Mouse (Mus musculus) MEL-GATA-1-ER (cell line): ENCODE results near the gene Eif2b3.

ENCODE experiments used
- DNase-seq: peaks from one replicate; pipeline ENCODE4 v3.0.0-alpha.2; 2012; ENCODE audit warnings: low read depth; ENCODE audit errors: extremely low read depth

Eif2b3 gene

GRCm38 (mm10) chr4:117019206-117020134, at the start of gene Eif2b3:
Gene Eif2b3, plus strand, starts transcription at chr4:117019402.
- DNase-seq, result peak; percentile 84

GRCm38 (mm10) chr4:116976503-116976902, 42.7 kb upstream of the Eif2b3 start:
- DNase-seq, result no peak

DNA sequence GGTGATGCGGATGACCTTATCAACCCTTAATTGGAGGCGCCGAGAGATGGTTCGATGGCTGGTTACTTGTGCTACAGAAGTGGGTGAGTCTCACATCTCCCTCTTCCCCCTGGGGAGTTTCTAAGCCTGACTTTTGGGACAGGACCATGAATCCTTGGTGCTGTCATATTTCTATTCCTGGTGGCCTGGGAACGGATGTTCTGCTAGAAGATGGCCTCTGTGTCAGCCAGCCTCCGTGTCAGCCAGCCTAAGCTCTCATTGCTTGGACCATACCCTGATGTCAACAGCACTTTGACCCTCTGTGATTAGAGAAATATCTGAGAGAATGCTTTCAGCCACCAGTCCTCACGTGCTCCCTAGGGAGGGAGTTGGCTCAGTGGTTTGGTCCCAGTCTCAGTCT, 33.5 kb upstream of the Eif2b3 start:
- DNase-seq, result no peak

DNA sequence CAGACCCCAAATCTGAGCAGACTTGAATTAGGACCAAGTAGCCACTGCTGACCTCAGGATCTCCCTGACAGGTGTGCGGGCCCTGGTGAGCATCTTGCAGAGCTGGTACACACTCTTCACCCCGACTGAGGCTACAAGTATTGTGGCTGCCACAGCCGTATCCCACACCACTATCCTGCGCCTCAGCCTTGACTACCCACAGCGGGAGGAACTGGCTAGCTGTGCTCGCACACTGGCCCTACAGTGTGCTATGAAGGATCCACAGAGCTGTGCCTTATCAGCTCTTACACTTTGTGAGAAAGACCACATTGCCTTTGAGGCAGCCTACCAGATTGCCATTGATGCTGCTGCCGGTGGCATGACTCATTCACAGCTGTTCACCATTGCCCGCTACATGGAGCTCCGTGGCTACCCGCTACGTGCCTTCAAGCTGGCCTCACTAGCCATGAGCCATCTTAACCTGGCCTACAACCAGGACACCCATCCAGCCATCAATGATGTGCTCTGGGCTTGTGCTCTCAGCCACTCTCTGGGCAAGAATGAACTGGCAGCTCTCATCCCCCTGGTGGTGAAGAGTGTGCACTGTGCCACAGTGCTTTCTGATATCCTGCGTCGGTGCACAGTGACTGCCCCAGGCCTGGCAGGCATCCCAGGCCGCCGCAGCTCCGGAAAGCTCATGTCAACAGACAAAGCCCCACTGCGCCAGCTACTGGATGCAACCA, 32.6 kb upstream of the Eif2b3 start:
- DNase-seq, result peak; percentile 71

DNA sequence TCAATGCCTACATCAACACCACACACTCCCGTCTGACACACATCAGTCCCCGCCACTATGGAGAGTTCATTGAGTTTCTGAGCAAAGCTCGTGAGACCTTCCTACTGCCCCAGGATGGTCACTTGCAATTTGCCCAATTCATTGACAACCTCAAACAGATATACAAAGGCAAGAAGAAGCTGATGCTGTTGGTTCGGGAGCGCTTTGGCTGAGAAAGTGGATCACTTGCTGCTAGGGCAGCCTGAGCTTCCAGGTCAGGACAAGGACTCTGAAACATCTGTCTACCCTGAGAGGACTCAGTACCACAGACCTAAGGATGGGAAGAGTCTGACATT, 32.1 kb upstream of the Eif2b3 start:
- DNase-seq, result no peak

- no peak for DNase-seq
Observed at GRCm38 (mm10) chr4:116989731-116990130, 29.5 kb upstream of the Eif2b3 start.

DNA sequence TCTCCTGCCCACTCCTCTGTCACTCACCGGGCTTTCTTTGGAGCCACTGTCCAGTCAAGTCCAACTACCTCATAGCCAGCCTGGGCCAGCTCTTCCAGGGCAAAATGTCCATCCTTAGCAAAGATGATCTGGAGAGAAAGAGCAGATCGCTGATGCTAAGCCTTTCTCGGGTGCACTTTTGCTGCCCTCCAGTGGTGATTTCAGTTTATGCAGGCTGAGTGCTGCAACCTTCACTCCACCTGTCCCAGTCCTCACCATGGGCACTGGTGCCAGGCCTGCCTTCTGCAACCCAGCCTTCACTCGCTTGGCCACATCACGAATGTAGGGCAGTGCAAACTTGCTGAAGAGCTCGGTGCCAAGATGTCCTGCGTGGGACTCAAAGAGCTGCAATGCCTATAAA, 27.8 kb upstream of the Eif2b3 start:
- peak; percentile 41 for DNase-seq

DNA sequence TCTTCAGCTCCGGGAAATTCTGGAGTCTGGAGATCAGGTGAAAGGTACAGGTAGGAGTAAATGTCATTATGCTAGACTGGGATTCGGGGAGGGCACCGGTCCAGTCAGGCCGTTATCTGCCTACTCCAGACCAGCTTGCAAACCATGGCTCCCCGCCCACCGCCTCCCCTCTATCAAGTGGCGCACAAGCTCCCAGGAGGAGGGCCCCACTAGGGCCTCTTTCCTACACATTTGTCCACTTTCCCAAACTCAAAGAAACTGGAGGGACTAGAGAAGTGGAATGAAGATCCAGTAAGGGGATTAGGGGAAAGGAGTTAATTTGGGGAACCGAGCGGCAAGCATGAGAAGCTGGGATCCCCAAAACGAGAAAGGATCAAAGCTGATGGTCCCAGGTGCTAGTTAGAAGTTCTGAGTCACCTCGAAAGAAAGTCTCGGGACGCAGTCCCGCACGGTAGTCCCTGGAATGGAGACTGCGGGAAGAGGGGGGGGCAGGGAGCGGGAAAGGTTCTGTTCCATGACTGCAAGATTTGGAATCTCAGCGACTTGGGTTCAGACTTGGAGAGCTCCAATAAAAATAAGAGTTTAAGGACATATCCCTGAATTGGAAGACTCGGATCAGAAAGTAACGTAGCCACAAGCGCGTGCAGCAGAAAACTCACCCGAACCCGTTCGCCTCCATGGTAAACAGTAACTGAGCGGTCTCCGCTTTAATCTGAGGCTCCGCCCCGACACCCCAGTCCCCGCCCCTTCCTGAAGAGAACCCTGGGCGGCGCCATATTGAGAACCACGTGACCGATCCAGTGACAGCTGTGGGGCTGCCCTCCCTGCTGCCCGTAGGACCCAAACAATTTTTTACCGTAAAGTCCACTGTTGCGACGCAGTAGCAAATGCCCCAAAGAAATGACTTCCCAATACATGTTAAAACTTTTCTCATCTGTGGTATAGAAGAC, 25.3 kb upstream of the Eif2b3 start, which contains the start of gene Urod:
Gene Urod (minus strand): TSS at position 742 of the 950 bp plus-strand sequence.
- DNase-seq, result peak; percentile 86

GRCm38 (mm10) chr4:116995131-116995797, 23.9 kb upstream of the Eif2b3 start, which contains the start of gene Hectd3:
Gene Hectd3, plus strand, starts transcription at chr4:116995317.
- peak; percentile 57 for DNase-seq

- DNase-seq, result no peak
Observed at GRCm38 (mm10) chr4:116995798-116996135, 23.4 kb upstream of the Eif2b3 start.

- DNase-seq, result no peak
Observed at GRCm38 (mm10) chr4:116999513-117000154, 19.6 kb upstream of the Eif2b3 start.

DNA sequence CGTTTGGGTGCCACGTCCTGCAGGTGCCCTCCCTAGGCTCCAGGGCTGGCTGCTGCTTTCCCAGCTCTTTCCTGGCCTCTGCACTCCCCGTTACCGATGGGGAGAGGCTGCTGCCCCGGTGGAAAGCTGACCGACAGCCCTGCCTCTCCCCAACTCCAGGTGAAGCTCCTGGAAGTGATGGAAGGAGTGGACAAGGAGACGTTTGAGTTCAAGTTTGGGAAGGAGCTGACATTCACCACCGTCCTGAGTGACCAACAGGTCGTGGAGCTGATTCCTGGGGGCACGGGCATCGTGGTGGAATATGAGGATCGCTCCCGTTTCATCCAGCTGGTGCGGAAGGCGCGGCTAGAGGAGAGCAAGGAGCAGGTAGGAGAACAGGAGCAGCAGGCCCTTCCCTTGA, 17.2 kb upstream of the Eif2b3 start:
- no peak for DNase-seq

DNA sequence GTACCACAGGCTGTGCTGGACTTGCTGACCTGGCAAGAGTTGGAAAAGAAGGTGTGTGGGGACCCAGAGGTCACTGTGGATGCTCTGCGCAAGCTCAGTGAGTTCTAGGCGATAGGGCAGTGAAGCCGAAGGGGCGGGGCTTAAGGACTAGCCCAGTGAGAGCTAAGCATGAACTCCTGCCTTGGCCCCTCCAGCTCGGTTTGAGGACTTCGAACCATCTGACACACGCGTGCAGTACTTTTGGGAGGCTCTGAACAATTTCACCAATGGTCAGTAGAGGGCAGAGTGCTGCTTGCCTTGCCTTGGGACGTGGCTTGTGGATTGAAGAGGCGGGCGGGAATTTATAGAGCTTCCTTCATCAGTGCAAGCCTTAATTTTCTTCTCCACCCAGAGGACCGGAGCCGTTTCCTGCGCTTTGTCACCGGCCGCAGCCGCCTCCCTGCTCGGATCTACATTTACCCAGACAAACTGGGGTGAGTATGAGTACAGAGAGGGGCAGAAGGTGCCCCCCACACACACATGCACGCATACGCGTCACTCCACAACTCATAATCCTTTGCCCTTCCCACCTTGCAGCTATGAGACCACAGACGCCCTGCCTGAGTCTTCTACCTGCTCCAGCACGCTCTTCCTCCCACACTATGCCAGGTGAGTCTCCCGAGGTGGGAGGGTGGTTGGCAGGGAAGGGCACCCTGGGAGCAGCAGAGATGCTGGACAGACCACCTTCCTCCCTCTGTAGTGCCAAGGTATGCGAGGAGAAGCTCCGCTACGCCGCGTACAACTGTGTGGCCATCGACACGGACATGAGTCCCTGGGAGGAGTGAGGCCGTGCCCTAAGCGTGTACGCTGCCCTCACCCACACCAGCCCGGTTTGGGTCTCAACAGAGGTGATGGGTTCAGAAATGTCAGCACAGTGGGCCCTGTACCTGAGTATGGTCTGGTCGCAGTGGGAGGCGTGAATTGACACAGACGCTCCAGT, 16.4 kb upstream of the Eif2b3 start:
- no peak for DNase-seq

GRCm38 (mm10) chr4:117004649-117005048, 14.6 kb upstream of the Eif2b3 start:
- DNase-seq, result no peak

- no peak for DNase-seq
Observed at GRCm38 (mm10) chr4:117005611-117006400, 13.4 kb upstream of the Eif2b3 start.

DNA sequence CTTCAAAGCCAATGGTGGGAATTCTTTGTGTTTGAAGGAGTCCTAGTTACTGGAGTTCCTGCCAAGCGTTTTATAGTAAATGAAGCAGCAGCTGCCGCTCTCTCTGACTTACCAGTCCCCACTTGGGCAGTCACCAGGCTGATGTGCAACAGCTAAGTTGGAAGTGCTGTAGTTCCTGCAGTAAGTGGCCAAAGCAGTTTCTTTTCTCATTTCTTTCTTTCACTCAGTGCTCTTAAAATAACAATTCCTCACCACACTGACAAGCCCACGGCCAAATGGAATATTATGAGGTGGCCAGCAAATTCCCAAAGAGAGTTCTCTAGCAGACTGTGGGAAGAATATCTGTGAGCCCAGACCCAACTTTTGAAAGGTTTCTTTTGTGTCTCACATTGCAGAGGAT, 12.1 kb upstream of the Eif2b3 start:
- DNase-seq, result no peak

DNA sequence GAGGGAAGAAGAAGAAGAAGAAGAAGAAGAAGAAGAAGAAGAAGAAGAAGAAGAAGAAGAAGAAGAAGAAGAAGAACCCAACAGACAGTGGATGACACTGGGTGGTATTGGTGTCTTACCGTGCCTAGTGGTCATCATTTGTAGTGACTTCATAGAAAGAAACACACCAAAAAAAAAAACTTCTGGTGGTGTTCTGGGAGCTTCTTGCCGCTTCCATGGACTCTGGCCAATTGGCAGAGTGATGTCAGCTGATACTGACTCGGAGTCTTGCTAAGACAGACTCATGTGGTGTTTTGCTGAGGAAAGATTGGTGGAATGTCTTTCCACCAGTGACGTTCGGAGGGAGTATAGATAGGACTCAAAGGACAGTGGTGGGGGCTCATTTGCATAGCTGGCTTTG, 9.0 kb upstream of the Eif2b3 start:
- no peak for DNase-seq

DNA sequence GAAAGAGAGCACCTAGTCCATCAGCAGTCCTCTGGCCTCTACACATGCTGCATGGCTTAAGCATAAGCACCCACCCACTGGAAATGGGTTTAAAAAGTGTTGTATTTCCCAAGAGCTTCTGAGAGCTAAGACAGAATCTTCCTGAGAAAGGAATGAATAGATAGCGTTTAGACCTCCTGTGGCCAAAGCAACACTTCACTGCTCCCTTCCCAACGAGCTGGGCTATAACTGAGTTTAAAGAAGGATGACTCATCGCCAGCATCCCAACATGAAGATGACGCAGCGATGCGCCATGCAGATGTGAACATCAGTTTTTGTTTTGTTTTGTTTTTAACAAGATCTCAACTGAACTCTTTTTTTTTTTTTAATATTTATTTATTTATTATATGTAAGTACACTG, 5.6 kb upstream of the Eif2b3 start:
- no peak for DNase-seq
